Mouse (Mus musculus) heart, postnatal 0 days (tissue): ENCODE results near the gene Fam114a2.

Experiments
- CTCF ChIP-seq: IDR thresholded peaks from 2 replicates; pipeline ENCODE4 v1.5.1; 2016; ENCODE audit warnings: antibody characterized with exemption, control low read depth, low read depth
- EP300 ChIP-seq: IDR thresholded peaks from 2 replicates; pipeline ENCODE4 v1.6.1; 2016; ENCODE audit warnings: antibody characterized with exemption, low read depth

- TF ChIP-seq EP300 (no peak), CTCF (no peak)
Measured at GRCm38 (mm10) chr11:57454421-57454820, 64.0 kb downstream of the Fam114a2 start.
